Mouse (Mus musculus) lung, postnatal 0 days (tissue): ENCODE results near the gene Itk.

Experiments
- CTCF ChIP-seq: IDR thresholded peaks from 2 replicates; pipeline ENCODE4 v1.5.1; 2016; ENCODE audit warnings: antibody characterized with exemption, mild to moderate bottlenecking
- EP300 ChIP-seq: IDR thresholded peaks from 2 replicates; pipeline ENCODE4 v1.6.1; 2016; ENCODE audit warnings: antibody characterized with exemption, mild to moderate bottlenecking, control low read depth

GRCm38 (mm10) chr11:46396167-46396859 lies 7.0 kb upstream of the Itk start, which contains the start of gene Fam71b:
- no peak for TF ChIP-seq CTCF
- TF ChIP-seq EP300: no peak
